Comparison of ENCODE assay signal across 8 mouse cellular contexts in the genomic region with DNA sequence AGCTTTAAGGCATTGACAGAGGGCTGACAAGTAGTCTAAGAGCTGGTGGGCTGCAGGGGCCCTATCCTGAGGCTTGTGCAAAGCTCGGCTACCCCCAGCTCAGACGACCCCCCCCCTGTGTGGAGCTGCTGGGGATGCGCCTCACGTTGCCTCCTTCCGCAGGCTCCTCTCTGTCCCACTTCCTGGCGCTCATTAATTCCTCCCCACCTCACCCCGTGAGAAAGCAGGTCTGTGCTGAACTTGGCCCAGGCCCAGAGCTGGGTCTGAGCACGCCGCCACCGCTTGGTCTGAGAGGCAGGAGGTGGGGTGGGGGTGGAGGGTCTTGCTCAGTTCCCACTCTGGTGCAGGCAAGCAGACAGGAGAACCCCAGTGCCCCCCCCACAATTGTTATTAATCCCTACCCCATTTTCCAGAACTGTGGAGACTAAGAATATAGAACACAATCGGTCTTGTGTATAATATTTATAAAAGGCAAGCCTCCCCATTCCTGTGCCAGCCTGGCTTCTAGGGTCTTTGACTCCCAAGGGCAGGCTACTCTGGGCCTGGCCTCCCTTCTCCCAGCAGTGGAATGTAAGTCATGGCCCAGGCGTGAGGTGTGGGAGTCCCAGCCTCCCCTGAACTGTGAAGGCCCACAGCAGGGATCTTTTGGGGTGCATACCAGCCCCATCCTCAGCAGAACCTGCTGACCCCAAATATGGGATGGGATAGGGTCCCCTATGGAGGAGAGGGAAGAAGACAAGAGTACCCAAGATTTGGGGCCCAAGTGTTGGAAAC. TPM values are rescaled to one million over a fixed set of nuclear protein-coding genes. Genes with fewer than 3 reads are reported as not detected.
DNase-seq lines count a peak whose midpoint lies in the region; ATAC-seq and TF ChIP-seq lines count a peak whose summit lies in the region.
"Had no signal": no experiment of that assay in that cellular context is flagged by ENCODE, and none has a peak within 500 bp of the region (broad histone marks: within the 10 kb centered on the region; RNA-seq: fewer than 3 reads in every experiment).

No protein-coding gene starts in this region.

- no peak overlapping the region for H3K4me3 ChIP-seq in lung, embryonic 15.5 days
- no peak overlapping the region for H3K4me3 ChIP-seq in lung, postnatal 0 days (ENCODE audit: low read depth, low read length)
- H3K4me3 ChIP-seq in forebrain, embryonic 11.5 days (ENCODE audit: low read depth, low read length), result no peak overlapping the region
- H3K4me3 ChIP-seq in hindbrain, embryonic 15.5 days, result no peak overlapping the region
- no peak overlapping the region for H3K4me3 ChIP-seq in neural tube, embryonic 13.5 days

- TF ChIP-seq EP300 in lung, postnatal 0 days (IDR thresholded peaks at IDR 0.05), result no peak

- no peak for TF ChIP-seq CTCF in lung, postnatal 0 days (IDR thresholded peaks at IDR 0.05)

- H3K9ac ChIP-seq in lung, embryonic 15.5 days, result no peak overlapping the region
- no peak overlapping the region for H3K9ac ChIP-seq in lung, postnatal 0 days (replicated peaks; ENCODE audit: low read depth)
- no peak overlapping the region for H3K9ac ChIP-seq in forebrain, embryonic 11.5 days (ENCODE audit: low read length)
- H3K9ac ChIP-seq in hindbrain, embryonic 15.5 days, result no peak overlapping the region
- no peak overlapping the region; the same call in 1 of the 2 replicates for H3K9ac ChIP-seq in neural tube, embryonic 13.5 days

- H3K9me3 ChIP-seq in lung, embryonic 15.5 days, result no peaks in the 10 kb centered on the region
- H3K9me3 ChIP-seq in lung, postnatal 0 days (ENCODE audit: low read length), result no peaks in the 10 kb centered on the region
- H3K9me3 ChIP-seq in forebrain, embryonic 11.5 days (ENCODE audit: control insufficient read depth, low read length), result no peaks in the 10 kb centered on the region
- no peaks in the 10 kb centered on the region for H3K9me3 ChIP-seq in hindbrain, embryonic 15.5 days
- H3K9me3 ChIP-seq in neural tube, embryonic 13.5 days, result no peaks in the 10 kb centered on the region

- H3K27me3 ChIP-seq in lung, embryonic 15.5 days, result no peaks in the 10 kb centered on the region
- H3K27me3 ChIP-seq in lung, postnatal 0 days (replicated peaks; ENCODE audit: insufficient read depth, low read length), result no peaks in the 10 kb centered on the region
- no peaks in the 10 kb centered on the region for H3K27me3 ChIP-seq in forebrain, embryonic 11.5 days (ENCODE audit: control insufficient read depth, insufficient read depth, low read length)
- H3K27me3 ChIP-seq in hindbrain, embryonic 15.5 days, result no peaks in the 10 kb centered on the region
- H3K27me3 ChIP-seq in neural tube, embryonic 13.5 days, result no peaks in the 10 kb centered on the region

- 29% methylated on average over 12 of the region's 12 CpGs for WGBS in lung, embryonic 15.5 days
- 25% methylated on average over 12 of the region's 12 CpGs for WGBS in lung, postnatal 0 days
- 43% methylated on average over 12 of the region's 12 CpGs for WGBS in forebrain, embryonic 11.5 days
- 22% methylated on average over 12 of the region's 12 CpGs for WGBS in hindbrain, embryonic 15.5 days
- 31% methylated on average over 12 of the region's 12 CpGs for WGBS in neural tube, embryonic 13.5 days

- no peaks in the 10 kb centered on the region for H3K36me3 ChIP-seq in lung, embryonic 15.5 days
- H3K36me3 ChIP-seq in lung, postnatal 0 days (ENCODE audit: insufficient read depth, low read length), result no peaks in the 10 kb centered on the region
- H3K36me3 ChIP-seq in forebrain, embryonic 11.5 days (ENCODE audit: control insufficient read depth, insufficient read depth, low read length), result no peaks in the 10 kb centered on the region
- no peaks in the 10 kb centered on the region for H3K36me3 ChIP-seq in hindbrain, embryonic 15.5 days
- H3K36me3 ChIP-seq in neural tube, embryonic 13.5 days, result no peaks in the 10 kb centered on the region

- H3K4me2 ChIP-seq in lung, embryonic 15.5 days, result no peak overlapping the region
- H3K4me2 ChIP-seq in lung, postnatal 0 days (replicated peaks; ENCODE audit: low read depth, low read length), result no peak overlapping the region
- no peak overlapping the region for H3K4me2 ChIP-seq in forebrain, embryonic 11.5 days (ENCODE audit: low read depth, low read length, severe bottlenecking)
- H3K4me2 ChIP-seq in hindbrain, embryonic 15.5 days, result no peak overlapping the region
- H3K4me2 ChIP-seq in neural tube, embryonic 13.5 days, result no peak overlapping the region

- 0 out of 2 replicates have a peak, but pooled peaks have one; percentile 16 for ATAC-seq in lung, embryonic 15.5 days (ENCODE audit: borderline replicate concordance, extremely low read depth, low FRiP score, low TSS enrichment)
- no peak for ATAC-seq in lung, postnatal 0 days
- peak; percentile 63; the same call in 1 of the 2 replicates for ATAC-seq in forebrain, embryonic 11.5 days (replicated peaks; ENCODE audit: low FRiP score)
- ATAC-seq in hindbrain, embryonic 15.5 days (ENCODE audit: low FRiP score, low read depth), result peak; percentile 81
- peak; percentile 76 for ATAC-seq in neural tube, embryonic 13.5 days (ENCODE audit: low read depth)

- no peak for DNase-seq in lung, postnatal 0 days (ENCODE audit: low spot score)
- no peak for DNase-seq in forebrain, embryonic 11.5 days (ENCODE audit: low spot score)
- no peak for DNase-seq in thymus, postnatal 25 days
- DNase-seq in natural killer cell, adult 2 months (ENCODE audit: low spot score in 2 of 2), result no peak
- DNase-seq: lung, postnatal 14 days had no signal

- peaks cover 17% of the 10 kb centered on the region for H3K4me1 ChIP-seq in lung, embryonic 15.5 days
- H3K4me1 ChIP-seq in lung, postnatal 0 days (ENCODE audit: insufficient read depth, low read depth, low read length), result no peaks in the 10 kb centered on the region
- H3K4me1 ChIP-seq in forebrain, embryonic 11.5 days (replicated peaks; ENCODE audit: control insufficient read depth, insufficient read depth, low read length), result peaks cover 2% of the 10 kb centered on the region; the same call in 1 of the 2 replicates
- H3K4me1 ChIP-seq in hindbrain, embryonic 15.5 days (replicated peaks), result peaks cover 18% of the 10 kb centered on the region; the same call in 1 of the 2 replicates
- peaks cover 27% of the 10 kb centered on the region for H3K4me1 ChIP-seq in neural tube, embryonic 13.5 days (replicated peaks)

- no peak overlapping the region for H3K27ac ChIP-seq in lung, embryonic 15.5 days
- H3K27ac ChIP-seq in lung, postnatal 0 days (ENCODE audit: low read length), result no peak overlapping the region
- no peak overlapping the region for H3K27ac ChIP-seq in forebrain, embryonic 11.5 days (ENCODE audit: low read depth, low read length)
- H3K27ac ChIP-seq in hindbrain, embryonic 15.5 days (replicated peaks), result peak overlapping the region; percentile 71
- H3K27ac ChIP-seq in neural tube, embryonic 13.5 days (replicated peaks), result peak overlapping the region; percentile 68

RNA-seq across cellular contexts. Expression of gene Gnai2, which starts 15.7 kb away (rescaled TPM):
- 469 and 478 TPM in 2 replicates for polyA plus RNA-seq in lung, embryonic 15.5 days (2015; fragmentation: Nextera tagmentation; extraction: Ambion mirVana)
- 414 and 417 TPM in 2 replicates for polyA plus RNA-seq in lung, postnatal 0 days (2015; fragmentation: Nextera tagmentation; extraction: Ambion mirVana)
- polyA plus RNA-seq in forebrain, embryonic 11.5 days (2014; fragmentation: Nextera tagmentation; extraction: Ambion mirVana), result 527 and 580 TPM in 2 replicates
- 332 and 343 TPM in 2 replicates for polyA plus RNA-seq in hindbrain, embryonic 15.5 days (2015; fragmentation: Nextera tagmentation; extraction: Ambion mirVana)
- polyA plus RNA-seq in neural tube, embryonic 13.5 days (2015; fragmentation: Nextera tagmentation; extraction: Ambion mirVana), result 350 and 384 TPM in 2 replicates

RNA-seq across cellular contexts. Expression of gene Slc38a3, which starts 18.4 kb away (rescaled TPM):
- polyA plus RNA-seq in lung, embryonic 15.5 days (2015; fragmentation: Nextera tagmentation; extraction: Ambion mirVana), result 3.9 and 4.1 TPM in 2 replicates
- 0.51 and 0.81 TPM in 2 replicates for polyA plus RNA-seq in lung, postnatal 0 days (2015; fragmentation: Nextera tagmentation; extraction: Ambion mirVana)
- polyA plus RNA-seq in forebrain, embryonic 11.5 days (2014; fragmentation: Nextera tagmentation; extraction: Ambion mirVana), result 6.7 TPM in 2 replicates
- 41.4 and 43.3 TPM in 2 replicates for polyA plus RNA-seq in hindbrain, embryonic 15.5 days (2015; fragmentation: Nextera tagmentation; extraction: Ambion mirVana)
- polyA plus RNA-seq in neural tube, embryonic 13.5 days (2015; fragmentation: Nextera tagmentation; extraction: Ambion mirVana), result 23.9 and 25.6 TPM in 2 replicates

RNA-seq across cellular contexts. Expression of gene Gnat1, which starts 28.6 kb away (rescaled TPM):
- 0.54 and 0.93 TPM in 2 replicates for polyA plus RNA-seq in lung, embryonic 15.5 days (2015; fragmentation: Nextera tagmentation; extraction: Ambion mirVana)
- 0.23 and 0.30 TPM in 2 replicates for polyA plus RNA-seq in lung, postnatal 0 days (2015; fragmentation: Nextera tagmentation; extraction: Ambion mirVana)
- 1.6 and 2.6 TPM in 2 replicates for polyA plus RNA-seq in forebrain, embryonic 11.5 days (2014; fragmentation: Nextera tagmentation; extraction: Ambion mirVana)
- 2.0 and 3.6 TPM in 2 replicates for polyA plus RNA-seq in hindbrain, embryonic 15.5 days (2015; fragmentation: Nextera tagmentation; extraction: Ambion mirVana)
- 0.96 and 2.4 TPM in 2 replicates for polyA plus RNA-seq in neural tube, embryonic 13.5 days (2015; fragmentation: Nextera tagmentation; extraction: Ambion mirVana)

RNA-seq across cellular contexts. Expression of gene Sema3b, which starts 41.9 kb away (rescaled TPM):
- 8.2 and 9.1 TPM in 2 replicates for polyA plus RNA-seq in lung, embryonic 15.5 days (2015; fragmentation: Nextera tagmentation; extraction: Ambion mirVana)
- 31.9 and 34.3 TPM in 2 replicates for polyA plus RNA-seq in lung, postnatal 0 days (2015; fragmentation: Nextera tagmentation; extraction: Ambion mirVana)
- 1.7 TPM in 2 replicates for polyA plus RNA-seq in forebrain, embryonic 11.5 days (2014; fragmentation: Nextera tagmentation; extraction: Ambion mirVana)
- polyA plus RNA-seq in hindbrain, embryonic 15.5 days (2015; fragmentation: Nextera tagmentation; extraction: Ambion mirVana), result 4.6 and 5.1 TPM in 2 replicates
- 6.5 and 9.0 TPM in 2 replicates for polyA plus RNA-seq in neural tube, embryonic 13.5 days (2015; fragmentation: Nextera tagmentation; extraction: Ambion mirVana)

RNA-seq across cellular contexts. Expression of gene Sema3f, which starts 59.4 kb away (rescaled TPM):
- 12.3 and 13.7 TPM in 2 replicates for polyA plus RNA-seq in lung, embryonic 15.5 days (2015; fragmentation: Nextera tagmentation; extraction: Ambion mirVana)
- polyA plus RNA-seq in lung, postnatal 0 days (2015; fragmentation: Nextera tagmentation; extraction: Ambion mirVana), result 23.4 and 24.9 TPM in 2 replicates
- polyA plus RNA-seq in forebrain, embryonic 11.5 days (2014; fragmentation: Nextera tagmentation; extraction: Ambion mirVana), result 13.2 and 15.9 TPM in 2 replicates
- 14.0 and 18.5 TPM in 2 replicates for polyA plus RNA-seq in hindbrain, embryonic 15.5 days (2015; fragmentation: Nextera tagmentation; extraction: Ambion mirVana)
- polyA plus RNA-seq in neural tube, embryonic 13.5 days (2015; fragmentation: Nextera tagmentation; extraction: Ambion mirVana), result 12.2 and 13.2 TPM in 2 replicates

Comparison
In these comparisons a context has a peak if more than half of its experiments do, and no peak if none do; other contexts are left out.
1. H3K27ac ChIP-seq: peak in hindbrain, embryonic 15.5 days (single experiment) and neural tube, embryonic 13.5 days (single experiment); none in lung, embryonic 15.5 days (single experiment), lung, postnatal 0 days (single experiment) and forebrain, embryonic 11.5 days (single experiment).